Mouse (Mus musculus): Measurements from ENCODE around the gene Gadl1. TPM values are rescaled to one million over a fixed set of nuclear protein-coding genes. Genes with fewer than 3 reads are reported as not detected.
A peak's percentile ranks its signal among the peaks of the same experiment; 100 is the strongest.

Gadl1 gene
- polyA plus RNA-seq, 1 experiment from 2014 or later = 0.37 TPM

- H3K4me1 ChIP-seq (replicated peaks; ENCODE audit: control insufficient read depth, insufficient read depth, low read length) = no peaks in the 10 kb centered on the region
- H3K4me3 ChIP-seq (ENCODE audit: low read depth, low read length) = no peak overlapping the region
- H3K27me3 ChIP-seq (replicated peaks; ENCODE audit: control insufficient read depth, insufficient read depth, low read length) = no peaks in the 10 kb centered on the region
- no peak for DNase-seq (ENCODE audit: low spot score)
- H3K9me3 ChIP-seq (ENCODE audit: control insufficient read depth, low read length) = no peaks in the 10 kb centered on the region
- no peaks in the 10 kb centered on the region for H3K36me3 ChIP-seq (ENCODE audit: control insufficient read depth, insufficient read depth, low read length)
- no peak overlapping the region for H3K27ac ChIP-seq (ENCODE audit: low read depth, low read length)
- no peak for ATAC-seq (replicated peaks; ENCODE audit: low FRiP score)
- WGBS = 79% methylated on average over 5 of the region's 5 CpGs
- no peak overlapping the region for H3K4me2 ChIP-seq
- H3K9ac ChIP-seq (ENCODE audit: low read depth, low read length) = no peak overlapping the region
These were observed 25.8 kb upstream of the Gadl1 start for GRCm38 (mm10) chr9:115883413-115883812.

- Histone ChIP-seq H3K9me3 (ENCODE audit: control insufficient read depth, low read length) (no peaks in the 10 kb centered on the region), H3K9ac (ENCODE audit: low read depth, low read length) (no peak overlapping the region), H3K4me1 (replicated peaks; ENCODE audit: control insufficient read depth, insufficient read depth, low read length) (no peaks in the 10 kb centered on the region), H3K4me3 (ENCODE audit: low read depth, low read length) (no peak overlapping the region), H3K4me2 (no peak overlapping the region), H3K27me3 (replicated peaks; ENCODE audit: control insufficient read depth, insufficient read depth, low read length) (no peaks in the 10 kb centered on the region), H3K27ac (ENCODE audit: low read depth, low read length) (no peak overlapping the region), H3K36me3 (ENCODE audit: control insufficient read depth, insufficient read depth, low read length) (no peaks in the 10 kb centered on the region)
- no peak for DNase-seq (ENCODE audit: low spot score)
- no peak for ATAC-seq (replicated peaks; ENCODE audit: low FRiP score)
- 80% methylated on average over 5 of the region's 5 CpGs for WGBS
These were observed 21.7 kb upstream of the Gadl1 start for GRCm38 (mm10) chr9:115887571-115887970.

DNA sequence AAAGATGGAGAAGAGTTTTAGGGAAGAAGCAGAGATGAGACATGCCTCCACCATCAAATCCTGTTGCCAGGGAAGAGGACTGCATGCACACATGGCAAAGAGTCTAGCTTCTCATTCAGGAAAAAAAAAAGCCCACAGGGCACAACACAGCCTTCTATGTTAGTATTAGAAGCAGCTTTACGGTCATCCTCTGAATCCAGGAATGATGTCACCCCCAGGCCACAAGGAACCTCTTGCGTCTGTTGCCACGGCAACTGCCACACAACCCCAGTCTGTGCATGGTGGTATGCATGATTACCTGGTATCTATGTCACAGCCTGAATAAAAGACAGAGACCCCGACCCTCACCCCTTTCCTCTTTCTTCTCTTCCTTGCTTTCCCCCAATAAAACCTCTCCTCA lies 16.1 kb upstream of the Gadl1 start:
- no peak for ATAC-seq (replicated peaks; ENCODE audit: low FRiP score)
- Histone ChIP-seq H3K4me1 (replicated peaks; ENCODE audit: control insufficient read depth, insufficient read depth, low read length) (no peaks in the 10 kb centered on the region), H3K4me3 (ENCODE audit: low read depth, low read length) (no peak overlapping the region), H3K36me3 (ENCODE audit: control insufficient read depth, insufficient read depth, low read length) (no peaks in the 10 kb centered on the region), H3K27me3 (replicated peaks; ENCODE audit: control insufficient read depth, insufficient read depth, low read length) (no peaks in the 10 kb centered on the region), H3K4me2 (no peak overlapping the region), H3K9me3 (ENCODE audit: control insufficient read depth, low read length) (no peaks in the 10 kb centered on the region), H3K9ac (ENCODE audit: low read depth, low read length) (no peak overlapping the region), H3K27ac (ENCODE audit: low read depth, low read length) (no peak overlapping the region)
- no peak for DNase-seq (ENCODE audit: low spot score)
- WGBS = 79% methylated on average over 4 of the region's 4 CpGs

DNA sequence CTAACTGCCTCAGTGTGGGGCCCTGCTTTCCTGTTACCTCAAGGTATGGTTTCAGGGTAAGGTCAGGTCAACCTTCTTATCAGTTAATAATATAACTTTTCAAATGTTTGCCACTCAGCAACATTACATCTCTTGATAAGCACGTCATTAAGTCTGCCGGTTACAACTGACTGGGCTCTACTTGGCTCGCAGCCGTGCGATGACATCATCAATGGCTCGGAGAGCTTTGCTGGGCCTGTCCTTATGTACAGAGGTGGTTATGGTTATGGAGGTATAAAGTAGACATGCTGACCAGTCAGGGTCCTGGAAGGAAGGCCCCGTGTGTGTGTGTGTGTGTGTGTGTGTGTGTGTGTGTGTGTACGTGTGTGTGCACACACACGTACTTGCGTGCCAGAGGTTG lies 15.3 kb upstream of the Gadl1 start:
- no peaks in the 10 kb centered on the region for H3K27me3 ChIP-seq (replicated peaks; ENCODE audit: control insufficient read depth, insufficient read depth, low read length)
- no peaks in the 10 kb centered on the region for H3K36me3 ChIP-seq (ENCODE audit: control insufficient read depth, insufficient read depth, low read length)
- DNase-seq (ENCODE audit: low spot score) (no peak), ATAC-seq (replicated peaks; ENCODE audit: low FRiP score) (no peak)
- H3K4me3 ChIP-seq (ENCODE audit: low read depth, low read length) = no peak overlapping the region
- no peak overlapping the region for H3K4me2 ChIP-seq
- H3K9ac ChIP-seq (ENCODE audit: low read depth, low read length) = no peak overlapping the region
- H3K9me3 ChIP-seq (ENCODE audit: control insufficient read depth, low read length) = no peaks in the 10 kb centered on the region
- WGBS = 87% methylated on average over 10 of the region's 10 CpGs
- no peaks in the 10 kb centered on the region for H3K4me1 ChIP-seq (replicated peaks; ENCODE audit: control insufficient read depth, insufficient read depth, low read length)
- no peak overlapping the region for H3K27ac ChIP-seq (ENCODE audit: low read depth, low read length)

- ATAC-seq (replicated peaks; ENCODE audit: low FRiP score) = no peak
- Histone ChIP-seq H3K27me3 (replicated peaks; ENCODE audit: control insufficient read depth, insufficient read depth, low read length) (no peaks in the 10 kb centered on the region), H3K9ac (ENCODE audit: low read depth, low read length) (no peak overlapping the region), H3K4me3 (ENCODE audit: low read depth, low read length) (no peak overlapping the region), H3K27ac (ENCODE audit: low read depth, low read length) (no peak overlapping the region), H3K9me3 (ENCODE audit: control insufficient read depth, low read length) (no peaks in the 10 kb centered on the region), H3K36me3 (ENCODE audit: control insufficient read depth, insufficient read depth, low read length) (no peaks in the 10 kb centered on the region), H3K4me1 (replicated peaks; ENCODE audit: control insufficient read depth, insufficient read depth, low read length) (no peaks in the 10 kb centered on the region), H3K4me2 (peak overlapping the region; percentile 7; the same call in 1 of the 2 replicates)
- WGBS = 23% methylated on average over 15 of the region's 15 CpGs
- DNase-seq (ENCODE audit: low spot score) = no peak
These were observed 930 bp upstream of the Gadl1 start for GRCm38 (mm10) chr9:115908325-115908724.

- 63% methylated on average over 7 of the region's 7 CpGs for WGBS
- H3K4me3 ChIP-seq (ENCODE audit: low read depth, low read length) = no peak overlapping the region
- no peak overlapping the region for H3K4me2 ChIP-seq
- DNase-seq (ENCODE audit: low spot score) (no peak), ATAC-seq (replicated peaks; ENCODE audit: low FRiP score) (no peak)
- H3K4me1 ChIP-seq (replicated peaks; ENCODE audit: control insufficient read depth, insufficient read depth, low read length) = no peaks in the 10 kb centered on the region
- no peaks in the 10 kb centered on the region for H3K27me3 ChIP-seq (replicated peaks; ENCODE audit: control insufficient read depth, insufficient read depth, low read length)
- no peaks in the 10 kb centered on the region for H3K36me3 ChIP-seq (ENCODE audit: control insufficient read depth, insufficient read depth, low read length)
- H3K27ac ChIP-seq (ENCODE audit: low read depth, low read length) = no peak overlapping the region
- H3K9me3 ChIP-seq (ENCODE audit: control insufficient read depth, low read length) = no peaks in the 10 kb centered on the region
- no peak overlapping the region for H3K9ac ChIP-seq (ENCODE audit: low read depth, low read length)
These were observed 4.8 kb downstream of the Gadl1 start for GRCm38 (mm10) chr9:115914006-115914405.

GRCm38 (mm10) chr9:115915586-115916270 lies 6.5 kb downstream of the Gadl1 start:
- Histone ChIP-seq H3K27me3 (replicated peaks; ENCODE audit: control insufficient read depth, insufficient read depth, low read length) (no peaks in the 10 kb centered on the region), H3K9ac (ENCODE audit: low read depth, low read length) (no peak overlapping the region), H3K27ac (ENCODE audit: low read depth, low read length) (no peak overlapping the region), H3K9me3 (ENCODE audit: control insufficient read depth, low read length) (no peaks in the 10 kb centered on the region), H3K4me2 (no peak overlapping the region), H3K4me3 (ENCODE audit: low read depth, low read length) (no peak overlapping the region), H3K4me1 (replicated peaks; ENCODE audit: control insufficient read depth, insufficient read depth, low read length) (no peaks in the 10 kb centered on the region), H3K36me3 (ENCODE audit: control insufficient read depth, insufficient read depth, low read length) (no peaks in the 10 kb centered on the region)
- no peak for ATAC-seq (replicated peaks; ENCODE audit: low FRiP score)
- 80% methylated on average over 14 of the region's 14 CpGs for WGBS
- DNase-seq (ENCODE audit: low spot score) = no peak

DNA sequence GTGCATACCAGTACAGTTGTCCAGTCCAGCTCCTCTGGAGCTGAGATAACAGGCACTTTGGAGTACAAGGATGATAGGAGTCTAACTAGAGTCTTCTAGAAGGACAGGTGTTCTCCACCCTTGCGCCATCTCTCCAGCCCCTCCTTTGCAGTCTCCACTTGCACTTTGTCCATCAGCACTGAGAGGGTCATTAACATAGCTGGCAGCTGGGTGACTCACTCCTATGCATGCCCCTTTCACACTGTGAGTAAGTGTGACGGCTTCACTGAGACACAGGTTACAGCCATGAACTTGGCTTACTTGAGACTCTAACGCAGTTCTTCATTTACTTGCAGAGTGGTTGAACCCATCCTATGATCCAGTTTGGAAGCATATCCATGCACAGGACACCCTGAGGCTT lies 10.5 kb downstream of the Gadl1 start:
- H3K36me3 ChIP-seq (ENCODE audit: control insufficient read depth, insufficient read depth, low read length) = no peaks in the 10 kb centered on the region
- no peaks in the 10 kb centered on the region for H3K4me1 ChIP-seq (replicated peaks; ENCODE audit: control insufficient read depth, insufficient read depth, low read length)
- no peak overlapping the region for H3K4me3 ChIP-seq (ENCODE audit: low read depth, low read length)
- no peaks in the 10 kb centered on the region for H3K9me3 ChIP-seq (ENCODE audit: control insufficient read depth, low read length)
- H3K27ac ChIP-seq (ENCODE audit: low read depth, low read length) = no peak overlapping the region
- DNase-seq (ENCODE audit: low spot score) (no peak), ATAC-seq (replicated peaks; ENCODE audit: low FRiP score) (no peak)
- no peak overlapping the region for H3K4me2 ChIP-seq
- 87% methylated on average over 3 of the region's 3 CpGs for WGBS
- no peaks in the 10 kb centered on the region for H3K27me3 ChIP-seq (replicated peaks; ENCODE audit: control insufficient read depth, insufficient read depth, low read length)
- H3K9ac ChIP-seq (ENCODE audit: low read depth, low read length) = no peak overlapping the region

DNA sequence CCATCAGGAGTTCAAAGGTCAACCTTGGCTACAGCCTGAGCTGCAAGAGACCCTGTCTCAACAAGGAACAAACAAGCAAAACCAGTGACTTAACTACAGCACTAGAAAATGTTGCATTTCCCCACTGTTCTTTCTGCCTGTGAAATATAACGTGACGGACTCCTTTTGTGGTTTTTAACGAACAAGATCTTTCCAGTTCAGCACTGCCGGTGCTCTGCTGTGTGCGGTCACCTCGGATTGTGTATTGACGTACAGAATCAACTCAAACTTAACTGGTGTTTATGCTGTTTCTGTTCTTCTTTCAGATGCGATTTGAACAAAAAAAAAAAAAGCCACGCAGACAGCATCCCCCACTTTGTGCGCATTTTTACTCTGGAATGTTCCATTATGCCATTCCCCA lies 13.4 kb downstream of the Gadl1 start:
- H3K9me3 ChIP-seq (ENCODE audit: control insufficient read depth, low read length) = no peaks in the 10 kb centered on the region
- H3K27ac ChIP-seq (ENCODE audit: low read depth, low read length) = no peak overlapping the region
- no peak overlapping the region for H3K9ac ChIP-seq (ENCODE audit: low read depth, low read length)
- DNase-seq (ENCODE audit: low spot score) (no peak), ATAC-seq (replicated peaks; ENCODE audit: low FRiP score) (no peak)
- H3K36me3 ChIP-seq (ENCODE audit: control insufficient read depth, insufficient read depth, low read length) = no peaks in the 10 kb centered on the region
- H3K4me2 ChIP-seq = no peak overlapping the region
- no peaks in the 10 kb centered on the region for H3K4me1 ChIP-seq (replicated peaks; ENCODE audit: control insufficient read depth, insufficient read depth, low read length)
- WGBS = 90% methylated on average over 10 of the region's 10 CpGs
- H3K27me3 ChIP-seq (replicated peaks; ENCODE audit: control insufficient read depth, insufficient read depth, low read length) = no peaks in the 10 kb centered on the region
- no peak overlapping the region for H3K4me3 ChIP-seq (ENCODE audit: low read depth, low read length)

All from liver, embryonic 11.5 days (tissue).